Mouse (Mus musculus): Measurements from ENCODE around the gene Braf. TPM values are rescaled to one million over a fixed set of nuclear protein-coding genes. Genes with fewer than 3 reads are reported as not detected.

The Braf gene
- polyA plus RNA-seq, 1 experiment from 2014 or later, result 25.9 TPM

GRCm38 (mm10) chr6:39557723-39558261, 167.5 kb downstream of the Braf start, which contains the start of gene Dennd2a:
TSS of gene Dennd2a (minus strand) at chr6:39557867.
- Histone ChIP-seq H3K9ac (replicated peaks; ENCODE audit: low read length) (peak within 1 kb of the TSS; percentile 92), H3K4me1 (ENCODE audit: control insufficient read depth, insufficient read depth, low read length) (peaks cover 51% of the 10 kb centered on the region), H3K9me3 (ENCODE audit: control insufficient read depth, low read length) (no peaks in the 10 kb centered on the region), H3K36me3 (ENCODE audit: control insufficient read depth, insufficient read depth, low read length) (0 out of 2 replicates have a peak, but pooled peaks cover 4% of the 10 kb centered on the region), H3K4me2 (ENCODE audit: low read length) (peak within 1 kb of the TSS; percentile 75), H3K27ac (replicated peaks; ENCODE audit: low read depth, low read length) (peak within 1 kb of the TSS; percentile 94), H3K27me3 (ENCODE audit: control insufficient read depth, insufficient read depth, low read length) (no peaks in the 10 kb centered on the region), H3K4me3 (replicated peaks; ENCODE audit: low read depth, low read length) (peak within 1 kb of the TSS; percentile 80)
- peak; percentile 95 for ATAC-seq (ENCODE audit: low FRiP score, low TSS enrichment)
- DNase-seq, result peak; percentile 97
- WGBS, result 2% methylated on average over 47 of the region's 50 CpGs

DNA sequence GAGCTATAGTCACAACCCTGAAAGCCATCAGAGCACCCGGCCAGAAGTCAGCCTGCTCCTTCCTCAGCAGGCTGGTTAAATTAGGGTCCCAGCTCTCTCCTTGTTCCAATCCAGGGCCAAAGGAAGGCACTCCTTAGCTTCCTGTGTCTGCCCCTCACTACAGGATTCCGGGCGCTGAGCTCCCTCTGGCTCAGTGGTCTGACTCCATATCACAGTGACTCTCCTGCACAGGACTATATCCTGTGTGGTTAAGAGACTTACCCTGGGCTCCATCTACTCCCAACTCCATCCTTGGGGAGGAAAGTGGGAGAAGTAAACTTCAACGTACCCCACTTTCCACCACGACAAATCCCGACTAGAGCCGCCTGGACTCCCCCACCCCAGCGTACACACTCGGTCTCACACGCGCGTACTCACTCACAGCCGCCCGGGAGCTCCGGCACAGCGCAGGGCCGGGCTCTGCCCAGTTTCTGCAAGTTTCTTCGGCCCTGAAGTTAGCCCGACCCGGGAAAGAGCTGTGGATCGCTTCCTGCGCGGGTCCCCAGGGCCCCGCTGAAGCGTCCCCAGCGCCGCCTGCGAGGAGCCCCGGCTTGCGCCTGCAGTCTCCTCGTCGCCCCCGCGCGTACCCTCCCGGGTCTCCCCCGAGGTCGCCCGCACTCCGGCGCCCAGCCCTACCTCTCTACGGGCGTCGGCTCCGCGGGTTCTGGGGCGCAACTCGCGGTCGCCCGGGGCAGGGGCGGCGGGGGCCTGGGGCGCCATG, 168.2 kb downstream of the Braf start:
- no peaks in the 10 kb centered on the region for H3K27me3 ChIP-seq (ENCODE audit: control insufficient read depth, insufficient read depth, low read length)
- under 1% methylated on average over 51 of the region's 54 CpGs for WGBS
- H3K4me1 ChIP-seq (ENCODE audit: control insufficient read depth, insufficient read depth, low read length), result peaks cover 48% of the 10 kb centered on the region
- peak overlapping the region; percentile 92 for H3K9ac ChIP-seq (replicated peaks; ENCODE audit: low read length)
- ATAC-seq (ENCODE audit: low FRiP score, low TSS enrichment) (peak; percentile 67), DNase-seq (peak; percentile 73)
- 0 out of 2 replicates have a peak, but pooled peaks cover 4% of the 10 kb centered on the region for H3K36me3 ChIP-seq (ENCODE audit: control insufficient read depth, insufficient read depth, low read length)
- peak overlapping the region; percentile 94 for H3K27ac ChIP-seq (replicated peaks; ENCODE audit: low read depth, low read length)
- peak overlapping the region; percentile 75 for H3K4me2 ChIP-seq (ENCODE audit: low read length)
- no peaks in the 10 kb centered on the region for H3K9me3 ChIP-seq (ENCODE audit: control insufficient read depth, low read length)
- peak overlapping the region; percentile 80 for H3K4me3 ChIP-seq (replicated peaks; ENCODE audit: low read depth, low read length)

GRCm38 (mm10) chr6:39555648-39555945, 169.7 kb downstream of the Braf start:
- H3K4me1 ChIP-seq (ENCODE audit: control insufficient read depth, insufficient read depth, low read length), result peaks cover 47% of the 10 kb centered on the region
- DNase-seq (no peak), ATAC-seq (ENCODE audit: low FRiP score, low TSS enrichment) (no peak)
- H3K27ac ChIP-seq (replicated peaks; ENCODE audit: low read depth, low read length), result no peak overlapping the region
- H3K9ac ChIP-seq (replicated peaks; ENCODE audit: low read length), result no peak overlapping the region; the same call in 1 of the 2 replicates
- 0 out of 2 replicates have a peak, but pooled peaks cover 4% of the 10 kb centered on the region for H3K36me3 ChIP-seq (ENCODE audit: control insufficient read depth, insufficient read depth, low read length)
- no peaks in the 10 kb centered on the region for H3K9me3 ChIP-seq (ENCODE audit: control insufficient read depth, low read length)
- H3K4me3 ChIP-seq (replicated peaks; ENCODE audit: low read depth, low read length), result peak overlapping the region; percentile 80
- 57% methylated on average over 2 of the region's 2 CpGs for WGBS
- peak overlapping the region; percentile 75 for H3K4me2 ChIP-seq (ENCODE audit: low read length)
- H3K27me3 ChIP-seq (ENCODE audit: control insufficient read depth, insufficient read depth, low read length), result no peaks in the 10 kb centered on the region

DNA sequence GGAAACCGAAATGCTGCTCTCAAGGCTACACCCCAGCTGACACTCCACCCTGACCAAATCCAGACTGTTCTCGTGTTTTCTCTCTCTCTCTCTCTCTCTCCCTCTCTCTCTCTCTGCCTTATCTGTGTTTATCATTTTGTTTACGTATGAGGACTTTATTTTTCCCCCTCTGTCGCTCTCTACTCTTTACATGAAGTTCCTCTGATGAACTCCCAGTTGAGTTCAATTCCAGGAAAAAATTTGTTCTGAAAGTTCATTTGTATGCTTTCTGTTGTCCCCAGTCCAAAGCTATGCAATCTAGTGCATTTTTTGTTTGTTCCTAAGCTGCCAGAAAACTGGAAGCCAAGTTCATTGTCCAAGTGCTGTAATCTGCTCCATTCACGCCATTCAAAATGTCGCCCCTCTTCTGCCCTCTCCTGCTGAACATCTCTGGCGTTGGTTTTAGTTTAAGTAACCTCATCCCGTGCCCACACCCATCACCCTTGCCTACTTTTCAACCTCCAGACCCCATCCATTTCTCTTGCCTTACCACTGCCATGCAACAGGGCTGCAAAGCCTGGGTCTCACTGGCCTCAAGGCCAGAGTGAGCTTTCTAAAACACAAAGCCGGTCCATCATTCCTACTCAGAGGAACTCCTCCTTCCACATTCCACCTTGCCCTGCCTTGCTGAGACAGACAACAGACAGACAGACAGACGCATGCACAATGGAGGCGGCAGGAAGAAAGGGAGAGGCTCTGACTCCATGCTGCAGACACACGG, 170.2 kb downstream of the Braf start:
- Histone ChIP-seq H3K4me2 (ENCODE audit: low read length) (peak overlapping the region; percentile 75), H3K27ac (replicated peaks; ENCODE audit: low read depth, low read length) (no peak overlapping the region), H3K9me3 (ENCODE audit: control insufficient read depth, low read length) (no peaks in the 10 kb centered on the region), H3K9ac (replicated peaks; ENCODE audit: low read length) (no peak overlapping the region; the same call in 1 of the 2 replicates), H3K4me1 (ENCODE audit: control insufficient read depth, insufficient read depth, low read length) (peaks cover 46% of the 10 kb centered on the region), H3K36me3 (ENCODE audit: control insufficient read depth, insufficient read depth, low read length) (0 out of 2 replicates have a peak, but pooled peaks cover 4% of the 10 kb centered on the region), H3K27me3 (ENCODE audit: control insufficient read depth, insufficient read depth, low read length) (no peaks in the 10 kb centered on the region), H3K4me3 (replicated peaks; ENCODE audit: low read depth, low read length) (peak overlapping the region; percentile 80)
- 41% methylated on average over 12 of the region's 12 CpGs for WGBS
- DNase-seq, result no peak
- ATAC-seq (ENCODE audit: low FRiP score, low TSS enrichment), result no peak

Other genes starting within 250 kb of the Braf start
- gene Dennd2a, start 167.6 kb downstream of the Braf start, polyA plus RNA-seq (2014; fragmentation: Nextera tagmentation; extraction: Ambion mirVana), result 23.3 and 31.5 TPM in 2 replicates
- gene Adck2, start 151.6 kb downstream of the Braf start, polyA plus RNA-seq (2014; fragmentation: Nextera tagmentation; extraction: Ambion mirVana), result 34.5 and 48.7 TPM in 2 replicates
- 0.58 TPM in 1 of 2 replicates, not detected in the other for gene Gm42420, start 139.7 kb downstream of the Braf start, polyA plus RNA-seq (2014; fragmentation: Nextera tagmentation; extraction: Ambion mirVana)
- gene Ndufb2, start 132.9 kb downstream of the Braf start, polyA plus RNA-seq (2014; fragmentation: Nextera tagmentation; extraction: Ambion mirVana), result 404 and 530 TPM in 2 replicates
- gene Mrps33, start 85.5 kb upstream of the Braf start, polyA plus RNA-seq (2014; fragmentation: Nextera tagmentation; extraction: Ambion mirVana), result 192 and 205 TPM in 2 replicates
- gene Tmem178b, start 147.8 kb upstream of the Braf start, polyA plus RNA-seq (2014; fragmentation: Nextera tagmentation; extraction: Ambion mirVana), result 44.6 and 46.4 TPM in 2 replicates

Data from midbrain, embryonic 14.5 days (tissue).